Mouse (Mus musculus) thymus, postnatal 14 days (tissue): ENCODE measurements around the gene Magoh.
A peak's percentile ranks its signal among the peaks of the same experiment; 100 is the strongest.

Experiments
- DNase-seq: peaks from one replicate; pipeline ENCODE4 v3.0.0; 2021

Magoh gene

DNA sequence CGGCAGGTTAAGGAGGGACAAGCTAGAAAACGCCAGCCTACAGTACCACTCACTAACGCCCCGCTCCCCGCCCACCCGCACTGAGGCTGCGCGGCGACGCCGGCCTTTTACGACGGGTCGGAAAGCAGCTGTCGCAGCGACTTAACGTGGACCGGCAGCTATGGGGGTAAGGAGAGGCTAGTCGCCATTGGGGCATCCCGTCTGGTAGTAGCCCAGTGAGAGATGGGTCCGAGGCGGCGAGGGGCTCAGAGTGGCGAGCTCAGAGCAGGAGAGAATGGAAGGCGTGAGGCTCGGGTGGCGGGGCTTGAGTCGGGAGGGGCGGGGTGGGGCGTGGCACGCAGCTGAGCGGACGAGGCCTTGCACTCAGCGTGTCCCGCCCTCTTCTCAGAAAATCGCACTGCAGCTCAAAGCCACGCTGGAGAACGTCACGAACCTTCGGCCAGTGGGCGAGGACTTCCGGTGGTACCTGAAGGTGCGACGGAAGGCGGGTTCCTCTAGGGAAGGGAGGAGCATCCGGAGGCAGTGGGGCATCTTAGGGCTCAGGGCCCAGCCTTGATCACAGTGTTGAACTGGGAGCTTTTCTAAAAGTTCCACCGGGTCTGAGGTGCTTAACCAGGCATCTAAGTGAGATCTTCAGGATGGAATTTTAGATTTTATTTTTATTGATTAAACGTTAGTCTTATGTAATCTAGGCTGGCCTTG, 10.3 kb downstream of the Magoh start, which contains the start of gene 0610037L13Rik:
Gene 0610037L13Rik (plus strand): TSS at position 83 of the 702 bp plus-strand sequence.
- DNase-seq, result peak; percentile 94

DNA sequence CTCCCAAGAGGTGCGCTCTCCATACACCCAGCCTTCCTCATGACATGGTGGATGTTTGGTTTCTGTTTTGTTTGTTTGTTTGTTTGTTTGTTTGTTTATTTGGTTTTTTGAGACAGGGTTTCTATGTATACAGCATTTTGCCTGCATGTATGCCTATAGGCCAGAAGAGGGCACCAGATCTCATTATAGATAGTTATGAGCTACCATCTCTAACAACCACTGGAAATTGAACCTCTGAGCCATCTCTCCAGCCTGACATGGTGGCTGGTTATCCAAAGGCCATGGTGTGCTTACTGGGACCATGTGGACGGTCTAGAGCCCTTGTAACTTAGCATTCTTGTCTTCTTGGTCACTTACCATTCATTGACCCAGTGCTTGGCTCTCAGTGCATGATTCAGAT, 13.1 kb downstream of the Magoh start:
- no peak for DNase-seq

DNA sequence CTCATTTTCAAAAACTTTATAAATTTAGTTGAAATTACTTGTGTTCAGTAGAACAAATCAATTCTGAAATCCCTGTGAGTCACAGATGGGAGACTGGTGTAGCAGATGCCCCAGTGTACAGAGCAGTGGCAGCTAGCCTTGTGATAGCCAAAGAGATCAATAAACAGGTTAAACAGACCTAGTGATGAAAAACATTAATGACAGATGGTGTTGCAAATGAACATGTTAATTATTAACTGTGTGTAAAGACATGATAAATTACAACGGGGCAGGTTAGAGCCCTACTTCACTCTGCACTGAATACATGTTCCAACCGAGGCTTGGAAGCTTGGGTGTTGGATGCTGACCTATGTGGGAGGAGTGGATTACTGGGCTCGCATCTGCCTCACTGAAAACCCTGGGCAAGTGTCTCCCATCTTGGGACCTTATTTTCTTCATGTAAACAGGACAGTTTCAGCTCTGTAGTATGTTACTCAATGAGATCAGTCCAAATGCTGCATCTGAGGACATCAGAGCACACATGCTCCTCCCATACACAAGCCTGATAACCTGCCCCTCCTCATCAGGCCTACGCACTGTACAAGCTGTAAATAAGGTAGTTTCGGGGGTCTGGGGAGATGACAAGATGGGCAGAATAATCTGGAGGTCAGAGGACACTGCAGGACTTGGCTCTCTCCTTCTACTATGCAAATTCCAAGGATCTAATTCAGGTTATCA, 19.8 kb downstream of the Magoh start:
- DNase-seq, result no peak

DNA sequence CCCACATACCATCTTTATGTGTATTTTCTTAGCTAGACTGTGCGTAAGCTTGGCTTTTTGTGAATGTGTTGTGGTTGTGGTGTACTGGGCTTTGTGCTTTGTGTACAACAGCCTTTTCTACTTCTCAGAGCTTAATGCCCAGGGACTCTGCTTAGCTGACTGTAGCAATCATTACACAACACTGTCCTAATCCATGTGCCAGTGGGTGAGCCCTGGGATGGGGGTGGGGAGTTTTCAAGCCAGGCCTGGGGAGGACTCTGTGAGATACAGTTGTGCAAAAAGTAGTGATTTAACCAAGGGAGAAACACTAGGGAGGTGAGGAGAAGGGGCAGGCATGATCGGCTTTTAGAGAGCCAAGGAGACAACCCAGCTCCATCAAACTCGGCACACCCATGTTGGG, 20.7 kb downstream of the Magoh start:
- no peak for DNase-seq

DNA sequence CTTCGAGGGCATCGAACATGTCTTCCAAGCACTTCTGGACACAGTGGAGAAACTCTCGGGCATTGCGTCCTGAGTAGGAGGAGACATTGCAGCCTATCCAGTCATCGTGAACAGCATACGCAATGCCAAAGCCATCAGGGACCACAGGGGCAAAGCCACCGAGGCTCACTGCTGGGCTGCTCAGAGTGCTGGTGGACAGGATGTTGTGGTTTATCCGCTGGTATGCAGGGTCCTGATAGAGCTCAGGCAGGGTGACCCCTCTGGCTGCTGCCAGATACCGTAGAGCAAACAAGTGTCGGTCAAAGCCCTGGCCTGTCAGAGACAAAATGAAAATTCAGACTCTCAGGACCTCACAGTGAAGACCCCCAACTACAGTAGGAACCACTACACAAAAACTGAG, 24.7 kb downstream of the Magoh start:
- no peak for DNase-seq

- DNase-seq, result no peak
Measured at GRCm38 (mm10) chr4:107906561-107906960, 27.0 kb downstream of the Magoh start.

GRCm38 (mm10) chr4:107910020-107910419, 30.5 kb downstream of the Magoh start:
- no peak for DNase-seq

DNA sequence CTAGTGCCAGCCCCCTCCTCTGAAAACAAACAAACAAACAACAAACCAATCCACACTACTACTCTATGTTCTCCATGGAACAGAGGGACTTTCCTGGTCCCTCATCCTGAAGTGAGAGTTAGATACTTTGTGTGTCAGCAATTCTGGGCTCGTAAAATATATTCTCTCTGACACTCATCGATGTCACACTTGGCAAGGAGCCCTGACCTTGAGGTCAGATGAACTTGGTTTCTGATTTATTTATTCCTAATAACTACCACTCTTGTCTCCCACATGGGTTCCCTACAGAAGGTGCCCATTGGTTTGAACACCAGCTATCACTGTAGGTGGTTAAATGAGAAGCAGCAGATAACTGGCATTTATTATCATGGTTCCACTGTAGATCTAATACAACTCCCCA, 40.8 kb downstream of the Magoh start:
- no peak for DNase-seq

DNA sequence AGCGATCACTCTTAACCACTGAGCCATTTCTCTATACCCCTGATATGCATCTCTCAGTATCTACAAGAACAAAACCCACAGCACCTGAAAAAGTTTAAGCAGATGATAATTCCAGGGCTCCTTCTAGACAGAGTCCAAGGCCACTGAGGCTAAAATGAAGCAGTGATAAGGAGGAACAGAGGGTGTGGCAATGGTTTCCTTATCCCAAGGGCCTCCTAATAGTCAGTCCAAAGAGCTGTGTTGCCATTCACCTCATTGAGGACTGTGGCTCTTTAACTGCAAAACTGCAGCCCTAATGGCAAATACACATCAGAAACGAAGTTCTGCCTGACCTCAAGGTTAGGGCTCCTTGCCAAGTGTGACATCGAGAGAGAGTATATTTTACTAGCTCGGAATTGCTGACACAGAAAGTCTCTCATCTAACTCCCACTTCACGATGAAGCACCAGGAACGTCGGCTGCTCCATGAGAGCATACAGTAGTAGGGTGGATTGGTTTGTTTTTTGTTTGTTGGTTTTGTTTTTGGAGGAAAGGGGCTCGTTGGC, 41.7 kb downstream of the Magoh start:
- DNase-seq, result no peak

- no peak for DNase-seq
Measured at GRCm38 (mm10) chr4:107921952-107922351, 42.4 kb downstream of the Magoh start.

DNA sequence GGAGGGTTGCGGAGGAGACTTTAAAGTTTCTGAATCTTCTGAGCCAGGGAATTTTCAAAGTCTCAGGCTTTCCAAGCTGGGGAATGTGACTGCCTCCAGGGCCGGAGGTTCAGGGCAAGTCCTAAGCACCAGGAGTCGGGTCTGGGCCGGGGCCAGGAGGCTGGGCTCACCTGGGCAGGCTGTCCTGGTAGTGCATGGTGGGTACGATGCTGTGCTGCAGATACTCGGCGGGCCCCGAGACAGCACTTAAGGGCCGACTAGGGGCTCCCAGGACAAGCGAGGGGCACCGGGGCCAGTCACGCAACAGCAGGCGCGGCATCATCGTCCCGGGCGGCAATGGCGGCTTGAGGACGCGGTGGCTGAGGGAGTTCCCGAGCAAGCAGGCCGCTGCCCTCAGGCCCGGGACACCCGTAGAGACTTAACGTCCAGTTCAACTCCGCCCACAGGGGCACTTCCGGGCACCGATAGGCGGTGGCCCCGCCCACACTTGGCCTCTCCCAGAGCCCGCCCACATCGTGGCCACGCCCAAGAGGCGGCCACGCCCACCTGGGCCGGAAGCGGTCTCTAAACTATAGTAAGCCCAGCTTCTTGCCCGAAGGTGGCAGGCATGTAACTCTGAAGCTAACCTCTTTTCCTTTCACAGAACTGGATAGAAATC, 43.7 kb downstream of the Magoh start, which contains the start of gene Cpt2:
Gene Cpt2 (minus strand): TSS at position 466 of the 658 bp plus-strand sequence.
- DNase-seq, result peak; percentile 94

DNA sequence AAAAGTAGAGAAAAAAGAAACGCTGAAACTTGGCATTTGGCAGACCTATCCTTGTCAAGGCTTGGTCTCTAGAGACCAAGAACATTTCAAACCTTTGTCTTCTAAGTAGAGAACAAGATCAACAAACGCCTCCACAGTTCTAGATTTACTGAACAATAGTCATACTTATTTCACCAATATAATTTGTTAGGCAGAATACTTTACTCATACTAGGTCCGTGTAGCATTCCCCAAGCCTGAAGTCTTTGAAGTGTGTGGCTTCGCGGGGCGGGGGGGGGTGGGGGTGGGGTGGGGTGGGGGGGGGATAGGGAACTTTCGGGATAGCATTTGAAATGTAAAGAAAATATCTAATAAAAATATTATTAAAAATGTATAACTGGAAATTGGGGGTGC, 44.2 kb downstream of the Magoh start:
- no peak for DNase-seq

GRCm38 (mm10) chr4:107928269-107928668, 48.7 kb downstream of the Magoh start:
- no peak for DNase-seq

- no peak for DNase-seq
Measured at GRCm38 (mm10) chr4:107928726-107929125, 49.2 kb downstream of the Magoh start.

DNA sequence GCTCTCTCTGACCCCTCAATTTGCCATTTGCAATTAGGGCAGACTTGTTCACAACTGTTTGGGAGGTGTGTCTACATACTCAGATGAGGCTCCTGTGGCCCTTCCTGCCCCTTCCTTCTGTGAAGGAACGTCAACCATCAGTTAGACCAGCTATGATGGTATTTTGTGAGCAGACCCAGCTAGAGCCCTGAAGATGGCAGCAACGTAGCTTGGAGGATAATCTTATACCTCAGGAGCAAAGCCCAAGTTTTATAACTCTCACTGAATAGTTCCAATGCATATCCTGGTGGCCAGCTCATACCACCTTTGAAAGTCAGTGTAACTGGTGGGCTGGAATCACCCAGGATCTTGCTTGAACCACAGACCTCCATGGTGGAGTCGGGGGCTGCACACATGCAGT, 51.9 kb downstream of the Magoh start:
- no peak for DNase-seq

DNA sequence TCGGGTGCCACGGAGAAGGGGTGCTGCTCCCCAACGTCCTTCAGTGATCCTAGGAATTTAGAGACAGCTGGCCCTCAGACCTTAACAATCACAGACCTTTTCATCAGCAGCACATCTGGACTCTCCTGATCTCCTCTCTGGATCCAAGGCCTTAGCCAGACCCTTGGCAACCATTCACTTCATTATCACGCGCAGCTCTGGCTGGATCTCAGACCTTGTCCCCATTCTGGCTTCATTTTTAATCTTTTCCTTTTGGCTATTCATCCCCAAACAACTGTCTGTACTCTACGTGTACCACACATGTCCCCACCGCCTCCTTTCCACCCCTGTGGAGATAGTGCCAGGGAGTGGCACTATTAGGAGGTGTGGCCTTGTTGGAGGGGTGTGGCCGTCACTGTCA, 53.7 kb downstream of the Magoh start:
- DNase-seq, result no peak

DNA sequence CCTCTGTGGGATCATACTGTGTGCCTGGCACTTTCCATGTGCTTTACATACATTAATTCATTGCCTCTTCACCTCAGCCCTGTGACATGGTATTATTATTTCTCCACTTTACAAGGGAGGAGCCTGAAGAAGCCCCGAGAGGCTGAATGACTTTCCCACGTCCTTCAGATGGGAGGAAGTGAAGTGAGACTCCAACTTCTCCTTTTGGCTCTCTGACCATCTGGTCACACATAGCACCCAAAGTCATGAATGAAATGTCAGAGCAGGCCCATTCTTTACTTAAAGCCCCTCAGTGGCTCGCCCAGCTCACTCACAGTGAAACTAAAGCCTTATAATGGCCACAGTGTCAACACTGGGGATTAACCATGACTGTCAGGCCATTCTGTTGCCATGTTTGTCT, 55.7 kb downstream of the Magoh start:
- DNase-seq, result no peak
